In genomic region chr2:30891002-30891401, GRCm38 (mm10) we compare ENCODE assay signal across 9 mouse cellular contexts. TPM values are rescaled to one million over a fixed set of nuclear protein-coding genes. Genes with fewer than 3 reads are reported as not detected.
DNase-seq lines count a peak whose midpoint lies in the region; ATAC-seq and TF ChIP-seq lines count a peak whose summit lies in the region.
"Had no signal": no experiment of that assay in that cellular context is flagged by ENCODE, and none has a peak within 500 bp of the region (broad histone marks: within the 10 kb centered on the region; RNA-seq: fewer than 3 reads in every experiment).

No protein-coding gene starts in this region.

- H3K4me1 ChIP-seq in kidney, embryonic 15.5 days, result peaks cover 21% of the 10 kb centered on the region
- H3K4me1 ChIP-seq in liver, embryonic 14.5 days (replicated peaks; ENCODE audit: control insufficient read depth in 2 of 2, insufficient read depth in 2 of 2, low read length in 1 of 2), result no peaks in the 10 kb centered on the region

- H3K4me3 ChIP-seq in kidney, embryonic 15.5 days (replicated peaks), result no peak overlapping the region
- H3K4me3 ChIP-seq in liver, embryonic 14.5 days (ENCODE audit: insufficient read depth in 1 of 2, low read depth in 2 of 2, low read length in 2 of 2), result no peak overlapping the region
- H3K4me3 ChIP-seq: heart, embryonic 13.5 days had no signal

- TF ChIP-seq EP300 in liver, embryonic 14.5 days (IDR thresholded peaks at IDR 0.05; ENCODE audit: low read depth), result no peak

- DNase-seq in 3134 (ENCODE audit: extremely low read depth, insufficient read length, low spot score) (peak; percentile 46), A20 (ENCODE audit: low read depth, low spot score) (peak; percentile 52)
- DNase-seq in brain, adult 2 months (ENCODE audit: low read depth, low spot score), result peak; percentile 69
- peak; percentile 74 for DNase-seq in forelimb bud, embryonic 11.5 days (ENCODE audit: low read depth, low spot score)
- DNase-seq in liver, embryonic 14.5 days (ENCODE audit: low read depth in 3 of 3, low spot score in 3 of 3), result peak; percentile 19 to 28 (median 26)
- peak; percentile 47 to 58 for DNase-seq in right cerebral cortex, postnatal 10 days (ENCODE audit: low spot score in 2 of 2)
- DNase-seq in ovary, postnatal 10 days (ENCODE audit: low spot score), result no peak

- 6% methylated on average over 3 of the region's 3 CpGs for WGBS in kidney, embryonic 15.5 days
- 18% methylated on average over 3 of the region's 3 CpGs for WGBS in liver, embryonic 14.5 days (ENCODE audit: insufficient replicate concordance)

- no peaks in the 10 kb centered on the region for H3K27me3 ChIP-seq in kidney, embryonic 15.5 days
- no peaks in the 10 kb centered on the region for H3K27me3 ChIP-seq in liver, embryonic 14.5 days (ENCODE audit: control insufficient read depth, insufficient read depth, low read length)
- H3K27me3 ChIP-seq: heart, embryonic 13.5 days had no signal

- H3K9ac ChIP-seq in kidney, embryonic 15.5 days, result no peak overlapping the region
- no peak overlapping the region for H3K9ac ChIP-seq in liver, embryonic 14.5 days (replicated peaks)
- H3K9ac ChIP-seq: heart, embryonic 13.5 days had no signal

- TF ChIP-seq CTCF in liver, embryonic 14.5 days (IDR thresholded peaks at IDR 0.05; ENCODE audit: low read depth), result peak; percentile 79

- no peak overlapping the region for H3K27ac ChIP-seq in kidney, embryonic 15.5 days
- no peak overlapping the region for H3K27ac ChIP-seq in liver, embryonic 14.5 days
- H3K27ac ChIP-seq: heart, embryonic 13.5 days had no signal

- ATAC-seq in kidney, embryonic 15.5 days (replicated peaks; ENCODE audit: low FRiP score), result 0 out of 2 replicates have a peak, but pooled peaks have one; percentile 30
- ATAC-seq in liver, embryonic 14.5 days (ENCODE audit: insufficient read depth), result no peak

- H3K9me3 ChIP-seq in kidney, embryonic 15.5 days (replicated peaks), result no peaks in the 10 kb centered on the region
- H3K9me3 ChIP-seq in liver, embryonic 14.5 days (ENCODE audit: control insufficient read depth, low read length), result no peaks in the 10 kb centered on the region
- H3K9me3 ChIP-seq: heart, embryonic 13.5 days had no signal

- no peaks in the 10 kb centered on the region for H3K36me3 ChIP-seq in kidney, embryonic 15.5 days
- H3K36me3 ChIP-seq in liver, embryonic 14.5 days (replicated peaks; ENCODE audit: control insufficient read depth, insufficient read depth, low read depth), result no peaks in the 10 kb centered on the region

- H3K4me2 ChIP-seq in kidney, embryonic 15.5 days, result no peak overlapping the region
- no peak overlapping the region for H3K4me2 ChIP-seq in liver, embryonic 14.5 days (ENCODE audit: low read depth)
- H3K4me2 ChIP-seq: heart, embryonic 13.5 days had no signal

RNA-seq across cellular contexts. Expression of gene Ptges, which starts 38.7 kb away (rescaled TPM):
- 13.3 and 13.5 TPM in 2 replicates for polyA plus RNA-seq in kidney, embryonic 15.5 days (2015; fragmentation: Nextera tagmentation; extraction: Ambion mirVana)
- 0.10 and 0.12 TPM in 2 replicates for polyA plus RNA-seq in liver, embryonic 14.5 days (2012; rRNA removed)
- polyA plus RNA-seq in liver, embryonic 14.5 days (2014; fragmentation: Nextera tagmentation; extraction: Ambion mirVana), result 0.19 TPM in 1 of 2 replicates, not detected in the other

RNA-seq across cellular contexts. Expression of gene Prrx2, which starts 56.2 kb away (rescaled TPM):
- polyA plus RNA-seq in kidney, embryonic 15.5 days (2015; fragmentation: Nextera tagmentation; extraction: Ambion mirVana), result 10.6 and 10.9 TPM in 2 replicates
- polyA plus RNA-seq in liver, embryonic 14.5 days (2012; rRNA removed), result 0.34 and 0.49 TPM in 2 replicates
- 0.09 TPM in 1 of 2 replicates, not detected in the other for polyA plus RNA-seq in liver, embryonic 14.5 days (2014; fragmentation: Nextera tagmentation; extraction: Ambion mirVana)

Comparison
In these comparisons a context has a peak if more than half of its experiments do, and no peak if none do; other contexts are left out.
1. RNA of gene Ptges, which starts 38.7 kb away (polyA plus RNA-seq): 13.3 to 13.5 TPM in kidney, embryonic 15.5 days; 0.10 to 0.19 TPM in liver, embryonic 14.5 days; every median in the first group is over 10 times any median in the second.